Mouse (Mus musculus) erythroblast, embryonic 14.5 days (primary cell): ENCODE results near the gene Neurog1.

Source experiments
- GATA1 ChIP-seq: IDR thresholded peaks from 2 replicates; pipeline ENCODE4 v1.6.1; 2012; ENCODE audit warnings: low read length, inconsistent platforms, mixed read lengths
- TAL1 ChIP-seq: IDR thresholded peaks from 3 replicates; pipeline ENCODE4 v1.6.1; 2012; ENCODE audit warnings: low read length, inconsistent platforms, mixed read lengths

GRCm38 (mm10) chr13:56289261-56289660 is 37.3 kb upstream of the Neurog1 start:
- no peak for TF ChIP-seq GATA1
- no peak for TF ChIP-seq TAL1
